Mouse (Mus musculus) stomach, embryonic 16.5 days (tissue): ENCODE data around the gene Smad5. TPM values are rescaled to one million over a fixed set of nuclear protein-coding genes. Genes with fewer than 3 reads are reported as not detected.

Experiments
- ATAC-seq: fragments of 200-750 bp; cut with Nextera tagmentation; 2 replicates; pipeline ENCODE4 v1.8.0; 2017; ENCODE audit warnings: moderate number of reproducible peaks, moderate TSS enrichment; ENCODE audit not compliant: insufficient read depth, low FRiP score
- H3K27ac ChIP-seq: fragments of 300-500 bp; sonication (generic); 2 replicates; pipeline ENCODE4 v1.5.1; 2014; ENCODE audit warnings: low read length
- H3K27me3 ChIP-seq: fragments of 300-500 bp; sonication (generic); 2 replicates; pipeline ENCODE4 v1.6.1; 2014; ENCODE audit warnings: low read length, control low read depth, mixed read lengths; ENCODE audit not compliant: control insufficient read depth, insufficient read depth
- H3K36me3 ChIP-seq: fragments of 300-500 bp; sonication (generic); 2 replicates; pipeline ENCODE4 v1.6.1; 2014; ENCODE audit warnings: low read length; ENCODE audit not compliant: control insufficient read depth, insufficient read depth
- H3K4me1 ChIP-seq: fragments of 300-500 bp; sonication (generic); 2 replicates; pipeline ENCODE4 v1.6.1; 2014; ENCODE audit warnings: low read length, control low read depth, mixed read lengths; ENCODE audit not compliant: control insufficient read depth, insufficient read depth
- H3K4me2 ChIP-seq: fragments of 300-500 bp; sonication (generic); 2 replicates; pipeline ENCODE4 v1.6.1; 2014; ENCODE audit warnings: low read depth, low read length, mixed read lengths
- H3K4me3 ChIP-seq: fragments of 300-500 bp; sonication (generic); replicated peaks from 2 replicates; pipeline ENCODE4 v1.5.1; 2014; ENCODE audit warnings: mild to moderate bottlenecking, low read length
- H3K9ac ChIP-seq: fragments of 300-500 bp; sonication (generic); 2 replicates; pipeline ENCODE4 v1.6.1; 2014; ENCODE audit warnings: low read length
- H3K9me3 ChIP-seq: fragments of 300-500 bp; sonication (generic); replicated peaks from 2 replicates; pipeline ENCODE4 v1.6.1; 2016; ENCODE audit warnings: low read length, control low read depth; ENCODE audit not compliant: control insufficient read depth
- WGBS: fragments of 180-500 bp; shearing (Covaris S2); extraction: QIAGEN DNeasy Blood & Tissue Kit; methylation state at CpG from one replicate; pipeline ENCODE4 v1.1.7; 2014; 5-methylcytosine and 5-hydroxymethylcytosine counted together
- polyA plus RNA-seq: library from polyadenylated mRNA; unstranded; fragments of >200 nt; fragmentation: Nextera tagmentation; extraction: Ambion mirVana; gene quantifications from 2 replicates; pipeline ENCODE4 v1.2.1, GENCODE M21; 2015

Smad5 gene
- polyA plus RNA-seq, 1 experiment from 2014 or later = 27.8 TPM

- H3K4me3 ChIP-seq = no peak overlapping the region
- H3K4me2 ChIP-seq = no peak overlapping the region
- no peak overlapping the region for H3K27ac ChIP-seq
- no peaks in the 10 kb centered on the region for H3K36me3 ChIP-seq
- H3K9me3 ChIP-seq = no peaks in the 10 kb centered on the region
- no peaks in the 10 kb centered on the region for H3K4me1 ChIP-seq
- H3K9ac ChIP-seq = no peak overlapping the region
- H3K27me3 ChIP-seq = no peaks in the 10 kb centered on the region
- WGBS = 27% methylated on average over 3 of the region's 3 CpGs
- no peak for ATAC-seq
These were observed 69.8 kb downstream of the Smad5 start for GRCm38 (mm10) chr13:56772592-56772991.

GRCm38 (mm10) chr13:56773262-56773870, 70.6 kb downstream of the Smad5 start:
- Histone ChIP-seq H3K4me3 (no peak overlapping the region), H3K27me3 (no peaks in the 10 kb centered on the region), H3K36me3 (no peaks in the 10 kb centered on the region), H3K27ac (no peak overlapping the region), H3K4me2 (no peak overlapping the region), H3K4me1 (no peaks in the 10 kb centered on the region), H3K9ac (no peak overlapping the region), H3K9me3 (no peaks in the 10 kb centered on the region)
- no peak for ATAC-seq
- WGBS = 49% methylated on average over 14 of the region's 14 CpGs

GRCm38 (mm10) chr13:56774304-56774703, 71.5 kb downstream of the Smad5 start:
- Histone ChIP-seq H3K4me3 (no peak overlapping the region), H3K9ac (no peak overlapping the region), H3K27me3 (no peaks in the 10 kb centered on the region), H3K27ac (no peak overlapping the region), H3K4me2 (no peak overlapping the region), H3K4me1 (no peaks in the 10 kb centered on the region), H3K36me3 (no peaks in the 10 kb centered on the region), H3K9me3 (no peaks in the 10 kb centered on the region)
- ATAC-seq = no peak
- 42% methylated on average over 5 of the region's 5 CpGs for WGBS

GRCm38 (mm10) chr13:56780746-56781469, 78.1 kb downstream of the Smad5 start:
- Histone ChIP-seq H3K4me1 (no peaks in the 10 kb centered on the region), H3K9me3 (no peaks in the 10 kb centered on the region; the same call in 1 of the 2 replicates), H3K27me3 (no peaks in the 10 kb centered on the region), H3K27ac (no peak overlapping the region), H3K4me3 (no peak overlapping the region), H3K4me2 (no peak overlapping the region), H3K9ac (no peak overlapping the region), H3K36me3 (no peaks in the 10 kb centered on the region)
- ATAC-seq = no peak
- WGBS = 73% methylated on average over 13 of the region's 13 CpGs

- Histone ChIP-seq H3K4me2 (no peak overlapping the region), H3K9me3 (no peaks in the 10 kb centered on the region; the same call in 1 of the 2 replicates), H3K27me3 (no peaks in the 10 kb centered on the region), H3K27ac (no peak overlapping the region), H3K9ac (no peak overlapping the region), H3K4me3 (no peak overlapping the region), H3K4me1 (no peaks in the 10 kb centered on the region), H3K36me3 (no peaks in the 10 kb centered on the region)
- WGBS = 98% methylated on average over 3 of the region's 3 CpGs
- ATAC-seq = no peak
These were observed 78.9 kb downstream of the Smad5 start for GRCm38 (mm10) chr13:56781697-56782096.

GRCm38 (mm10) chr13:56782621-56783020, 79.8 kb downstream of the Smad5 start:
- H3K9me3 ChIP-seq = no peaks in the 10 kb centered on the region; the same call in 1 of the 2 replicates
- no peak overlapping the region for H3K9ac ChIP-seq
- WGBS = 81% methylated on average over 1 of the region's 1 CpGs
- no peaks in the 10 kb centered on the region for H3K36me3 ChIP-seq
- no peaks in the 10 kb centered on the region for H3K4me1 ChIP-seq
- no peak overlapping the region for H3K4me3 ChIP-seq
- H3K4me2 ChIP-seq = no peak overlapping the region
- ATAC-seq = no peak
- no peak overlapping the region for H3K27ac ChIP-seq
- no peaks in the 10 kb centered on the region for H3K27me3 ChIP-seq

- Histone ChIP-seq H3K9ac (no peak overlapping the region), H3K9me3 (no peaks in the 10 kb centered on the region), H3K27ac (no peak overlapping the region), H3K36me3 (no peaks in the 10 kb centered on the region), H3K4me1 (peaks cover 10% of the 10 kb centered on the region), H3K27me3 (no peaks in the 10 kb centered on the region), H3K4me3 (no peak overlapping the region), H3K4me2 (no peak overlapping the region)
- no peak for ATAC-seq
- 84% methylated on average over 3 of the region's 3 CpGs for WGBS
These were observed 87.9 kb downstream of the Smad5 start for GRCm38 (mm10) chr13:56790683-56791082.

Other genes starting within 250 kb of the Smad5 start
- gene Il9, start 220.8 kb upstream of the Smad5 start, polyA plus RNA-seq = not detected in 2 replicates
- gene Fbxl21, start 180.5 kb upstream of the Smad5 start, polyA plus RNA-seq = 1.6 and 1.9 TPM in 2 replicates
- 2.6 and 5.8 TPM in 2 replicates for gene Lect2, start 154.5 kb upstream of the Smad5 start, polyA plus RNA-seq
- gene Tgfbi, start 93.5 kb upstream of the Smad5 start, polyA plus RNA-seq = 180 and 191 TPM in 2 replicates
- gene Gm45623, start 50.8 kb downstream of the Smad5 start, polyA plus RNA-seq = 1.9 and 2.6 TPM in 2 replicates
- gene Trpc7, start 193.0 kb downstream of the Smad5 start, polyA plus RNA-seq = 0.31 and 0.32 TPM in 2 replicates